Mouse (Mus musculus): Measurements from ENCODE around the gene Stk10. TPM values are rescaled to one million over a fixed set of nuclear protein-coding genes. Genes with fewer than 3 reads are reported as not detected.

The Stk10 gene
- polyA plus RNA-seq, 1 experiment from 2014 or later: 1.4 TPM

- ATAC-seq (ENCODE audit: low FRiP score, low TSS enrichment) (no peak), DNase-seq (no peak)
- Histone ChIP-seq H3K9me3 (ENCODE audit: control insufficient read depth, low read length) (no peaks in the 10 kb centered on the region), H3K4me2 (ENCODE audit: low read length) (no peak overlapping the region), H3K4me3 (replicated peaks; ENCODE audit: low read depth, low read length) (no peak overlapping the region), H3K9ac (replicated peaks; ENCODE audit: low read length) (no peak overlapping the region), H3K4me1 (ENCODE audit: control insufficient read depth, insufficient read depth, low read length) (no peaks in the 10 kb centered on the region), H3K27me3 (ENCODE audit: control insufficient read depth, insufficient read depth, low read length) (no peaks in the 10 kb centered on the region), H3K36me3 (ENCODE audit: control insufficient read depth, insufficient read depth, low read length) (0 out of 2 replicates have a peak, but pooled peaks cover 3% of the 10 kb centered on the region), H3K27ac (replicated peaks; ENCODE audit: low read depth, low read length) (no peak overlapping the region)
- 92% methylated on average over 1 of the region's 1 CpGs for WGBS
Measured at GRCm38 (mm10) chr11:32651723-32652122, 118.6 kb downstream of the Stk10 start.

- no peak overlapping the region for H3K4me3 ChIP-seq (replicated peaks; ENCODE audit: low read depth, low read length)
- H3K27me3 ChIP-seq (ENCODE audit: control insufficient read depth, insufficient read depth, low read length): no peaks in the 10 kb centered on the region
- H3K4me1 ChIP-seq (ENCODE audit: control insufficient read depth, insufficient read depth, low read length): no peaks in the 10 kb centered on the region
- H3K27ac ChIP-seq (replicated peaks; ENCODE audit: low read depth, low read length): no peak overlapping the region
- WGBS: 98% methylated on average over 1 of the region's 1 CpGs
- no peaks in the 10 kb centered on the region for H3K36me3 ChIP-seq (ENCODE audit: control insufficient read depth, insufficient read depth, low read length)
- no peak overlapping the region for H3K9ac ChIP-seq (replicated peaks; ENCODE audit: low read length)
- H3K9me3 ChIP-seq (ENCODE audit: control insufficient read depth, low read length): no peaks in the 10 kb centered on the region
- DNase-seq (no peak), ATAC-seq (ENCODE audit: low FRiP score, low TSS enrichment) (no peak)
- H3K4me2 ChIP-seq (ENCODE audit: low read length): no peak overlapping the region
Measured at GRCm38 (mm10) chr11:32662082-32662656, 129.1 kb downstream of the Stk10 start.

GRCm38 (mm10) chr11:32665639-32666038 lies 132.5 kb downstream of the Stk10 start:
- 93% methylated on average over 3 of the region's 3 CpGs for WGBS
- no peak overlapping the region for H3K9ac ChIP-seq (replicated peaks; ENCODE audit: low read length)
- no peak for ATAC-seq (ENCODE audit: low FRiP score, low TSS enrichment)
- H3K9me3 ChIP-seq (ENCODE audit: control insufficient read depth, low read length): no peaks in the 10 kb centered on the region
- H3K27ac ChIP-seq (replicated peaks; ENCODE audit: low read depth, low read length): no peak overlapping the region
- no peak overlapping the region for H3K4me2 ChIP-seq (ENCODE audit: low read length)
- H3K36me3 ChIP-seq (ENCODE audit: control insufficient read depth, insufficient read depth, low read length): no peaks in the 10 kb centered on the region
- H3K4me1 ChIP-seq (ENCODE audit: control insufficient read depth, insufficient read depth, low read length): no peaks in the 10 kb centered on the region
- no peaks in the 10 kb centered on the region for H3K27me3 ChIP-seq (ENCODE audit: control insufficient read depth, insufficient read depth, low read length)
- H3K4me3 ChIP-seq (replicated peaks; ENCODE audit: low read depth, low read length): no peak overlapping the region
- no peak for DNase-seq

- ATAC-seq (ENCODE audit: low FRiP score, low TSS enrichment): no peak
- Histone ChIP-seq H3K4me2 (ENCODE audit: low read length) (no peak overlapping the region), H3K27ac (replicated peaks; ENCODE audit: low read depth, low read length) (no peak overlapping the region), H3K36me3 (ENCODE audit: control insufficient read depth, insufficient read depth, low read length) (no peaks in the 10 kb centered on the region), H3K27me3 (ENCODE audit: control insufficient read depth, insufficient read depth, low read length) (no peaks in the 10 kb centered on the region), H3K4me1 (ENCODE audit: control insufficient read depth, insufficient read depth, low read length) (no peaks in the 10 kb centered on the region), H3K4me3 (replicated peaks; ENCODE audit: low read depth, low read length) (no peak overlapping the region), H3K9ac (replicated peaks; ENCODE audit: low read length) (no peak overlapping the region), H3K9me3 (ENCODE audit: control insufficient read depth, low read length) (no peaks in the 10 kb centered on the region)
- DNase-seq: no peak
Measured at GRCm38 (mm10) chr11:32666983-32667382, 133.9 kb downstream of the Stk10 start.

- no peak overlapping the region for H3K4me3 ChIP-seq (replicated peaks; ENCODE audit: low read depth, low read length)
- DNase-seq (no peak), ATAC-seq (ENCODE audit: low FRiP score, low TSS enrichment) (no peak)
- H3K4me2 ChIP-seq (ENCODE audit: low read length): no peak overlapping the region
- no peaks in the 10 kb centered on the region for H3K4me1 ChIP-seq (ENCODE audit: control insufficient read depth, insufficient read depth, low read length)
- H3K36me3 ChIP-seq (ENCODE audit: control insufficient read depth, insufficient read depth, low read length): no peaks in the 10 kb centered on the region
- no peak overlapping the region for H3K9ac ChIP-seq (replicated peaks; ENCODE audit: low read length)
- no peak overlapping the region for H3K27ac ChIP-seq (replicated peaks; ENCODE audit: low read depth, low read length)
- H3K27me3 ChIP-seq (ENCODE audit: control insufficient read depth, insufficient read depth, low read length): no peaks in the 10 kb centered on the region
- H3K9me3 ChIP-seq (ENCODE audit: control insufficient read depth, low read length): no peaks in the 10 kb centered on the region
- 96% methylated on average over 4 of the region's 4 CpGs for WGBS
Measured at GRCm38 (mm10) chr11:32671480-32671879, 138.4 kb downstream of the Stk10 start.

Other genes with a start within 250 kb of the Stk10 start
- gene Hba-a1, start 249.8 kb upstream of the Stk10 start, polyA plus RNA-seq (2014; fragmentation: Nextera tagmentation; extraction: Ambion mirVana): 1,330 and 1,946 TPM in 2 replicates
- 0.74 TPM in 1 of 2 replicates, not detected in the other for gene Hbq1b, start 246.3 kb upstream of the Stk10 start, polyA plus RNA-seq (2014; fragmentation: Nextera tagmentation; extraction: Ambion mirVana)
- 3,589 and 5,155 TPM in 2 replicates for gene Hba-a2, start 236.8 kb upstream of the Stk10 start, polyA plus RNA-seq (2014; fragmentation: Nextera tagmentation; extraction: Ambion mirVana)
- 0.90 and 1.4 TPM in 2 replicates for gene Hbq1a, start 233.2 kb upstream of the Stk10 start, polyA plus RNA-seq (2014; fragmentation: Nextera tagmentation; extraction: Ambion mirVana)
- 22.7 and 25.4 TPM in 2 replicates for gene Sh3pxd2b, start 185.5 kb upstream of the Stk10 start, polyA plus RNA-seq (2014; fragmentation: Nextera tagmentation; extraction: Ambion mirVana)
- 57.0 and 63.8 TPM in 2 replicates for gene Ubtd2, start 77.9 kb upstream of the Stk10 start, polyA plus RNA-seq (2014; fragmentation: Nextera tagmentation; extraction: Ambion mirVana)
- 0.47 TPM in 1 of 2 replicates, not detected in the other for gene Efcab9, start 1.2 kb upstream of the Stk10 start, polyA plus RNA-seq (2014; fragmentation: Nextera tagmentation; extraction: Ambion mirVana)
- 93.5 and 120 TPM in 2 replicates for gene Fbxw11, start 109.4 kb downstream of the Stk10 start, polyA plus RNA-seq (2014; fragmentation: Nextera tagmentation; extraction: Ambion mirVana)

Data from midbrain, embryonic 14.5 days (tissue).